Mouse (Mus musculus): ENCODE measurements around the gene Gm21987. TPM values are rescaled to one million over a fixed set of nuclear protein-coding genes. Genes with fewer than 3 reads are reported as not detected.

Gm21987 gene
- polyA plus RNA-seq, 1 experiment from 2014 or later: not detected

GRCm38 (mm10) chr16:38352851-38353250 is 6.0 kb downstream of the Gm21987 start:
- H3K9me3 ChIP-seq (ENCODE audit: control insufficient read depth, low read length): no peaks in the 10 kb centered on the region
- H3K9ac ChIP-seq (ENCODE audit: low read length): no peak overlapping the region
- DNase-seq (ENCODE audit: low spot score): no peak
- no peak overlapping the region for H3K4me2 ChIP-seq (ENCODE audit: low read depth)
- ATAC-seq (ENCODE audit: insufficient read depth, low FRiP score, low TSS enrichment): no peak
- H3K36me3 ChIP-seq (ENCODE audit: control insufficient read depth, insufficient read depth, low read length): 0 out of 2 replicates have a peak, but pooled peaks cover 2% of the 10 kb centered on the region
- no peaks in the 10 kb centered on the region for H3K27me3 ChIP-seq (ENCODE audit: control insufficient read depth, insufficient read depth, low read length)
- no peak overlapping the region for H3K4me3 ChIP-seq (ENCODE audit: low read depth, low read length)
- no peak overlapping the region for H3K27ac ChIP-seq (ENCODE audit: low read depth, low read length)
- H3K4me1 ChIP-seq (ENCODE audit: control insufficient read depth, insufficient read depth, low read length): no peaks in the 10 kb centered on the region

GRCm38 (mm10) chr16:38353642-38354041 is 6.8 kb downstream of the Gm21987 start:
- H3K36me3 ChIP-seq (ENCODE audit: control insufficient read depth, insufficient read depth, low read length): 0 out of 2 replicates have a peak, but pooled peaks cover 2% of the 10 kb centered on the region
- H3K9me3 ChIP-seq (ENCODE audit: control insufficient read depth, low read length): no peaks in the 10 kb centered on the region
- WGBS: 92% methylated on average over 2 of the region's 2 CpGs
- H3K27ac ChIP-seq (ENCODE audit: low read depth, low read length): no peak overlapping the region
- H3K4me3 ChIP-seq (ENCODE audit: low read depth, low read length): no peak overlapping the region
- DNase-seq (ENCODE audit: low spot score) (no peak), ATAC-seq (ENCODE audit: insufficient read depth, low FRiP score, low TSS enrichment) (no peak)
- no peaks in the 10 kb centered on the region for H3K27me3 ChIP-seq (ENCODE audit: control insufficient read depth, insufficient read depth, low read length)
- no peaks in the 10 kb centered on the region for H3K4me1 ChIP-seq (ENCODE audit: control insufficient read depth, insufficient read depth, low read length)
- H3K4me2 ChIP-seq (ENCODE audit: low read depth): no peak overlapping the region
- no peak overlapping the region for H3K9ac ChIP-seq (ENCODE audit: low read length)

GRCm38 (mm10) chr16:38354185-38354913 is 7.5 kb downstream of the Gm21987 start:
- 0 out of 2 replicates have a peak, but pooled peaks cover 2% of the 10 kb centered on the region for H3K36me3 ChIP-seq (ENCODE audit: control insufficient read depth, insufficient read depth, low read length)
- WGBS: 93% methylated on average over 5 of the region's 5 CpGs

DNA sequence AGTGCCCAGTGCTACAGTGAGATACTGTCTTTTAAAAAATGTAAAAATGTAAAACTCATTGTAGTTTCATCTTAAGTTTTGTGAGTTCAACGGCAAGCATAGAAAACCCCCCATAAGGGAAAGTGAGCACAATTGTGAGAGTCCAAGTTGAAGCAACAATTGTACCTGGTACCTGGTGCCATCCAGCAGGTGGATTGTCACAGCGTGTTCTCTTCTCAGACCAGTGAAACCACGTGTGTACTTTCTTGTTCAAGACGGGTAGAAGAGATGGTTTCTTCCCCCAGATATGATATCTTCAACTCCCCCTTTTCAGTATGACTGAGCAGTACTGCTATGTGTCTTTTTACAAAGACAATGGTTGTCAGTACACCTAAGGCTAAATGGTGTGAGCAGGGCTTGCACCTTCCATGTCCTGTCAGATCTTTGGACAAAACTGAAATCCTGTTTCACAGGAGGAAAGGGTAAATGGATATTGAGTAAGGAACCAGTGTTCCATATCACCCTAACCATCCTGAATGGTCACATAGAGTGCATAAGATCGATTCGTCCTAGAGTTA is 11.5 kb downstream of the Gm21987 start:
- H3K36me3 ChIP-seq (ENCODE audit: control insufficient read depth, insufficient read depth, low read length): no peaks in the 10 kb centered on the region
- no peaks in the 10 kb centered on the region for H3K27me3 ChIP-seq (ENCODE audit: control insufficient read depth, insufficient read depth, low read length)
- H3K4me2 ChIP-seq (ENCODE audit: low read depth): no peak overlapping the region
- no peaks in the 10 kb centered on the region for H3K9me3 ChIP-seq (ENCODE audit: control insufficient read depth, low read length)
- H3K4me1 ChIP-seq (ENCODE audit: control insufficient read depth, insufficient read depth, low read length): no peaks in the 10 kb centered on the region
- H3K27ac ChIP-seq (ENCODE audit: low read depth, low read length): no peak overlapping the region
- H3K9ac ChIP-seq (ENCODE audit: low read length): no peak overlapping the region
- 87% methylated on average over 6 of the region's 6 CpGs for WGBS
- DNase-seq (ENCODE audit: low spot score) (no peak), ATAC-seq (ENCODE audit: insufficient read depth, low FRiP score, low TSS enrichment) (no peak)
- no peak overlapping the region for H3K4me3 ChIP-seq (ENCODE audit: low read depth, low read length)

More at GRCm38 (mm10) chr16:38354185-38354913, 7.5 kb downstream of the Gm21987 start:
- H3K4me1 ChIP-seq (ENCODE audit: control insufficient read depth, insufficient read depth, low read length): no peaks in the 10 kb centered on the region
- no peak overlapping the region for H3K4me2 ChIP-seq (ENCODE audit: low read depth)
- no peaks in the 10 kb centered on the region for H3K27me3 ChIP-seq (ENCODE audit: control insufficient read depth, insufficient read depth, low read length)
- no peaks in the 10 kb centered on the region for H3K9me3 ChIP-seq (ENCODE audit: control insufficient read depth, low read length)
- no peak overlapping the region for H3K4me3 ChIP-seq (ENCODE audit: low read depth, low read length)
- no peak overlapping the region for H3K27ac ChIP-seq (ENCODE audit: low read depth, low read length)
- DNase-seq (ENCODE audit: low spot score) (no peak), ATAC-seq (ENCODE audit: insufficient read depth, low FRiP score, low TSS enrichment) (no peak)
- H3K9ac ChIP-seq (ENCODE audit: low read length): no peak overlapping the region

DNA sequence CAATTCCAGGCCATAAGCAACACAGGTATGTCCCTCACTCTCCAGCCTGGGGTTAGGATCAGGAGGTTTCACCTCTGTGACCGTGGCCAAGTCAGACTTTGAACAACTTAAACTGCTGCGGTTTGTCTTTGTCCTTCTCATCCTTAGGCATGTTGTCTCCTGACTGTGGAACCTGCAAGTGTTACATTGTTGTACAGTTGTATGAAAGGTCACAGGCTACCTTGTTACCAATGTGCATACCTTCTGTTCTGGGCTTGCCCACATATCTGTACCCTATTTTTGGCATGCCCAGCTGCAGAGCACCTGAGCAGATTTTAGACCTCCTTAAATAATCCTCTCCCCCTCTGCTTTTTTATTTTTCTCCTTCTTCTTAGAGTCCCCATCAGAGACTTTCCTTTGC is 12.4 kb downstream of the Gm21987 start:
- DNase-seq (ENCODE audit: low spot score): no peak
- Histone ChIP-seq H3K27me3 (ENCODE audit: control insufficient read depth, insufficient read depth, low read length) (no peaks in the 10 kb centered on the region), H3K4me3 (ENCODE audit: low read depth, low read length) (no peak overlapping the region), H3K36me3 (ENCODE audit: control insufficient read depth, insufficient read depth, low read length) (no peaks in the 10 kb centered on the region), H3K9me3 (ENCODE audit: control insufficient read depth, low read length) (no peaks in the 10 kb centered on the region), H3K4me1 (ENCODE audit: control insufficient read depth, insufficient read depth, low read length) (no peaks in the 10 kb centered on the region), H3K9ac (ENCODE audit: low read length) (no peak overlapping the region), H3K27ac (ENCODE audit: low read depth, low read length) (no peak overlapping the region), H3K4me2 (ENCODE audit: low read depth) (no peak overlapping the region)
- WGBS: 98% methylated on average over 2 of the region's 2 CpGs
- no peak for ATAC-seq (ENCODE audit: insufficient read depth, low FRiP score, low TSS enrichment)

GRCm38 (mm10) chr16:38359857-38360256 is 13.0 kb downstream of the Gm21987 start:
- Histone ChIP-seq H3K9ac (ENCODE audit: low read length) (no peak overlapping the region), H3K27ac (ENCODE audit: low read depth, low read length) (no peak overlapping the region), H3K36me3 (ENCODE audit: control insufficient read depth, insufficient read depth, low read length) (no peaks in the 10 kb centered on the region), H3K4me3 (ENCODE audit: low read depth, low read length) (no peak overlapping the region), H3K9me3 (ENCODE audit: control insufficient read depth, low read length) (no peaks in the 10 kb centered on the region), H3K4me2 (ENCODE audit: low read depth) (no peak overlapping the region), H3K4me1 (ENCODE audit: control insufficient read depth, insufficient read depth, low read length) (no peaks in the 10 kb centered on the region), H3K27me3 (ENCODE audit: control insufficient read depth, insufficient read depth, low read length) (no peaks in the 10 kb centered on the region)
- WGBS: 85% methylated on average over 3 of the region's 3 CpGs
- ATAC-seq (ENCODE audit: insufficient read depth, low FRiP score, low TSS enrichment) (no peak), DNase-seq (ENCODE audit: low spot score) (no peak)

- no peaks in the 10 kb centered on the region for H3K27me3 ChIP-seq (ENCODE audit: control insufficient read depth, insufficient read depth, low read length)
- no peak overlapping the region for H3K9ac ChIP-seq (ENCODE audit: low read length)
- 29% methylated on average over 2 of the region's 2 CpGs for whole genome bisulfite sequencing
- no peaks in the 10 kb centered on the region for H3K4me1 ChIP-seq (ENCODE audit: control insufficient read depth, insufficient read depth, low read length)
- H3K9me3 ChIP-seq (ENCODE audit: control insufficient read depth, low read length): no peaks in the 10 kb centered on the region
- H3K27ac ChIP-seq (ENCODE audit: low read depth, low read length): no peak overlapping the region
- no peak for DNase-seq (ENCODE audit: low spot score)
- no peak overlapping the region for H3K4me2 ChIP-seq (ENCODE audit: low read depth)
- no peak overlapping the region for H3K4me3 ChIP-seq (ENCODE audit: low read depth, low read length)
- no peaks in the 10 kb centered on the region for H3K36me3 ChIP-seq (ENCODE audit: control insufficient read depth, insufficient read depth, low read length)
- ATAC-seq (ENCODE audit: insufficient read depth, low FRiP score, low TSS enrichment): no peak
Measured at GRCm38 (mm10) chr16:38360317-38360716, 13.5 kb downstream of the Gm21987 start.

- Histone ChIP-seq H3K27me3 (ENCODE audit: control insufficient read depth, insufficient read depth, low read length) (no peaks in the 10 kb centered on the region), H3K9me3 (ENCODE audit: control insufficient read depth, low read length) (no peaks in the 10 kb centered on the region), H3K9ac (ENCODE audit: low read length) (no peak within 1 kb of the TSS), H3K4me2 (ENCODE audit: low read depth) (no peak within 1 kb of the TSS), H3K27ac (ENCODE audit: low read depth, low read length) (no peak within 1 kb of the TSS), H3K4me1 (ENCODE audit: control insufficient read depth, insufficient read depth, low read length) (no peaks in the 10 kb centered on the region), H3K36me3 (ENCODE audit: control insufficient read depth, insufficient read depth, low read length) (no peaks in the 10 kb centered on the region), H3K4me3 (ENCODE audit: low read depth, low read length) (no peak within 1 kb of the TSS)
- DNase-seq (ENCODE audit: low spot score): no peak
- WGBS: 71% methylated on average over 10 of the region's 10 CpGs
- no peak for ATAC-seq (ENCODE audit: insufficient read depth, low FRiP score, low TSS enrichment)
Measured at GRCm38 (mm10) chr16:38361933-38362332, 15.1 kb downstream of the Gm21987 start, which contains the start of gene Popdc2. Popdc2 (plus strand) TSS chr16:38362209.

Data from neural tube, embryonic 11.5 days (tissue).